Comparison of ENCODE assay signal across 10 mouse cellular contexts in the genomic region with DNA sequence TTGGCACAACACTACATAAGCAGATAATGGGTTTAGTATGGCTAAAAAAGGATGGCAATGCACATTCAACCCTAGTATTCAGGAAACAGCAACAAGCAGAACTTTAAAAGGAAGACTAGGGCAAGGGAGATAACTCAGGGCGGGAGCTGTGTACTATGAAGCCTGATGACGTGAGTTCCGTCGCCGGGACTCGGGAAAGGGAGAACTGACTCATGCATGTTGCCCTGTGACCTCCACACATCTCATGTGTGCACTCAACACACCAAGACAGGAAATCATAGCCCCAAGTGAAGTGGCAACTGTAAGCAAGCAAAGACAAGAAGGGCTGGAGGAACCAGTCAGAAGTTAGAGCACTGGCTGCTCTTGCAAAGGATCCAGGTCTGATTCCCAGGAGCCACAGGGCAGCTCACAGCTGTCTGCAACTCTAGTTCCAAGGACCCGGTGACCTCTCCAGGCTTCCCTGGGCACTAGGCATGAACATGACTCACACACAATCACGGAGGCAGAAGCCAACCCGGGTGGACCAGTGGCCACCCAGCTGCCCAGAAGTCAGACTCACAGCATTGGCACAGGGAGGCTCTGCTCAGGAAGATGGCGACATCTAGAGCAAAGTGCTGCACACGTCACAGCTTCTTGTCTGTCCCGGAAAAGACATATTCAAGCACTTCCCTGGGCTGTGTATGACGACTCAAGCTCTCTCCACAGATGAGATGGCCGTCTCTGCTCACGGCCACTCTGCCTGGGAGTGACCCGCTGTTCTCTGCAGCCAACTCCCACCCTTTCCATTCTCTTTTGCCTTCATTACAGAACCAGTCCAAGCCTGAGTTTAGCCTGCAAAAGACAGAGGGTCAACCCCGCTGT. TPM values are rescaled to one million over a fixed set of nuclear protein-coding genes. Genes with fewer than 3 reads are reported as not detected.
DNase-seq lines count a peak whose midpoint lies in the region; ATAC-seq and TF ChIP-seq lines count a peak whose summit lies in the region.
"Had no signal": no experiment of that assay in that cellular context is flagged by ENCODE, and none has a peak within 500 bp of the region (broad histone marks: within the 10 kb centered on the region; RNA-seq: fewer than 3 reads in every experiment).

No protein-coding gene starts in this region.

- no peaks in the 10 kb centered on the region for H3K27me3 ChIP-seq in midbrain, embryonic 11.5 days (ENCODE audit: control insufficient read depth, insufficient read depth, low read length)
- no peaks in the 10 kb centered on the region for H3K27me3 ChIP-seq in midbrain, embryonic 13.5 days
- no peaks in the 10 kb centered on the region for H3K27me3 ChIP-seq in forebrain, embryonic 16.5 days (replicated peaks; ENCODE audit: control insufficient read depth, insufficient read depth, low read length)
- H3K27me3 ChIP-seq in intestine, embryonic 15.5 days (replicated peaks) = no peaks in the 10 kb centered on the region
- H3K27me3 ChIP-seq: hindbrain, embryonic 12.5 days had no signal

- no peak overlapping the region for H3K4me3 ChIP-seq in midbrain, embryonic 11.5 days (ENCODE audit: low read depth, low read length)
- H3K4me3 ChIP-seq in midbrain, embryonic 13.5 days (replicated peaks) = no peak overlapping the region
- no peak overlapping the region for H3K4me3 ChIP-seq in forebrain, embryonic 16.5 days (replicated peaks; ENCODE audit: low read length)
- no peak overlapping the region for H3K4me3 ChIP-seq in intestine, embryonic 15.5 days (replicated peaks)
- H3K4me3 ChIP-seq in left cerebral cortex, adult 2 months = no peak overlapping the region
- H3K4me3 ChIP-seq: hindbrain, embryonic 12.5 days had no signal

- H3K27ac ChIP-seq in midbrain, embryonic 11.5 days (ENCODE audit: low read depth, low read length) = no peak overlapping the region
- H3K27ac ChIP-seq in midbrain, embryonic 13.5 days = no peak overlapping the region
- no peak overlapping the region for H3K27ac ChIP-seq in forebrain, embryonic 16.5 days (ENCODE audit: low read length)
- no peak overlapping the region for H3K27ac ChIP-seq in intestine, embryonic 15.5 days
- H3K27ac ChIP-seq in left cerebral cortex, adult 2 months = no peak overlapping the region
- H3K27ac ChIP-seq: hindbrain, embryonic 12.5 days had no signal

- no peak overlapping the region for H3K4me2 ChIP-seq in midbrain, embryonic 11.5 days
- H3K4me2 ChIP-seq in midbrain, embryonic 13.5 days (replicated peaks) = no peak overlapping the region
- no peak overlapping the region for H3K4me2 ChIP-seq in forebrain, embryonic 16.5 days (ENCODE audit: low read length)
- no peak overlapping the region for H3K4me2 ChIP-seq in intestine, embryonic 15.5 days (replicated peaks)
- H3K4me2 ChIP-seq: hindbrain, embryonic 12.5 days had no signal

- 86% methylated on average over 17 of the region's 17 CpGs for WGBS in midbrain, embryonic 11.5 days
- WGBS in midbrain, embryonic 13.5 days = 87% methylated on average over 17 of the region's 17 CpGs
- WGBS in forebrain, embryonic 16.5 days = 88% methylated on average over 17 of the region's 17 CpGs
- 82% methylated on average over 17 of the region's 17 CpGs for WGBS in intestine, embryonic 15.5 days

- H3K4me1 ChIP-seq in midbrain, embryonic 11.5 days (ENCODE audit: control insufficient read depth, insufficient read depth, low read length) = no peaks in the 10 kb centered on the region
- 0 out of 2 replicates have a peak, but pooled peaks cover 10% of the 10 kb centered on the region for H3K4me1 ChIP-seq in midbrain, embryonic 13.5 days (replicated peaks)
- H3K4me1 ChIP-seq in forebrain, embryonic 16.5 days (replicated peaks; ENCODE audit: control insufficient read depth, insufficient read depth, low read length) = no peaks in the 10 kb centered on the region
- H3K4me1 ChIP-seq in intestine, embryonic 15.5 days (replicated peaks) = peaks cover 9% of the 10 kb centered on the region; the same call in 1 of the 2 replicates

- ATAC-seq in midbrain, embryonic 11.5 days (ENCODE audit: low FRiP score) = no peak
- ATAC-seq in midbrain, embryonic 13.5 days = no peak
- peak; percentile 37 to 65; a peak in 3 of 4 replicates for ATAC-seq in hematopoietic stem cell, adult 5-6 weeks (replicated peaks in 1 of 2; ENCODE audit: insufficient read depth in 1 of 2, low FRiP score in 2 of 2, low TSS enrichment in 1 of 2, low read depth in 1 of 2, poor library complexity in 2 of 2, severe bottlenecking in 2 of 2)
- no peak for ATAC-seq in forebrain, embryonic 16.5 days
- no peak for ATAC-seq in intestine, embryonic 15.5 days

- no peak overlapping the region for H3K9ac ChIP-seq in midbrain, embryonic 11.5 days (ENCODE audit: low read length)
- no peak overlapping the region for H3K9ac ChIP-seq in midbrain, embryonic 13.5 days (replicated peaks)
- H3K9ac ChIP-seq in forebrain, embryonic 16.5 days (replicated peaks; ENCODE audit: low read depth, low read length) = no peak overlapping the region
- no peak overlapping the region for H3K9ac ChIP-seq in intestine, embryonic 15.5 days
- H3K9ac ChIP-seq: hindbrain, embryonic 12.5 days had no signal

- H3K36me3 ChIP-seq in midbrain, embryonic 11.5 days (ENCODE audit: control insufficient read depth, insufficient read depth, low read length) = no peaks in the 10 kb centered on the region
- H3K36me3 ChIP-seq in midbrain, embryonic 13.5 days = no peaks in the 10 kb centered on the region
- H3K36me3 ChIP-seq in forebrain, embryonic 16.5 days (ENCODE audit: control insufficient read depth, insufficient read depth) = no peaks in the 10 kb centered on the region
- H3K36me3 ChIP-seq in intestine, embryonic 15.5 days = no peaks in the 10 kb centered on the region
- H3K36me3 ChIP-seq: hindbrain, embryonic 12.5 days had no signal

- intact Hi-C loops in left cerebral cortex, adult 2 months (cut with DNase I) = no loop called here

- no peak for TF ChIP-seq CTCF in left cerebral cortex, adult 2 months (IDR thresholded peaks at IDR 0.05)

- DNase-seq in midbrain, embryonic 11.5 days (ENCODE audit: low spot score, missing footprints) = peak; percentile 61
- peak; percentile 45 for DNase-seq in adrenal gland, postnatal 25 days
- no peak for DNase-seq in left cerebral cortex, adult 2 months (ENCODE audit: extremely low spot score in 1 of 2, low spot score in 2 of 2)
- DNase-seq: layer of hippocampus, adult 9-11 months; right cerebral cortex, postnatal 4 days had no signal

- no peaks in the 10 kb centered on the region for H3K9me3 ChIP-seq in midbrain, embryonic 11.5 days (ENCODE audit: control insufficient read depth, low read length)
- no peaks in the 10 kb centered on the region for H3K9me3 ChIP-seq in midbrain, embryonic 13.5 days
- no peaks in the 10 kb centered on the region for H3K9me3 ChIP-seq in forebrain, embryonic 16.5 days (ENCODE audit: control insufficient read depth, low read length)
- H3K9me3 ChIP-seq in intestine, embryonic 15.5 days = no peaks in the 10 kb centered on the region
- H3K9me3 ChIP-seq: hindbrain, embryonic 12.5 days had no signal

RNA-seq across cellular contexts. Expression of a gene that starts 35.3 kb away (rescaled TPM):
- 179 and 186 TPM in 2 replicates for polyA plus RNA-seq in midbrain, embryonic 11.5 days (2014; fragmentation: Nextera tagmentation; extraction: Ambion mirVana)
- 481 and 511 TPM in 2 replicates for polyA plus RNA-seq in midbrain, embryonic 13.5 days (2015; fragmentation: Nextera tagmentation; extraction: Ambion mirVana)
- total RNA-seq in adrenal gland, postnatal 25 days (2021) = 5.1 and 5.4 TPM in 2 replicates
- total RNA-seq in hematopoietic stem cell, adult 5-6 weeks (2017) = not detected in 2 replicates
- polyA plus RNA-seq in forebrain, embryonic 16.5 days (2015; fragmentation: Nextera tagmentation; extraction: Ambion mirVana) = 272 and 295 TPM in 2 replicates
- polyA plus RNA-seq in intestine, embryonic 15.5 days (2015; fragmentation: Nextera tagmentation; extraction: Ambion mirVana) = 13.9 and 14.5 TPM in 2 replicates
- 100 to 1,000 TPM; 219 to 227 TPM for total RNA-seq in left cerebral cortex, adult 2 months (2021)

RNA-seq across cellular contexts. Expression of a gene that starts 35.8 kb away (rescaled TPM):
- 73.5 and 79.6 TPM in 2 replicates for polyA plus RNA-seq in midbrain, embryonic 11.5 days (2014; fragmentation: Nextera tagmentation; extraction: Ambion mirVana)
- 96.0 and 97.2 TPM in 2 replicates for polyA plus RNA-seq in midbrain, embryonic 13.5 days (2015; fragmentation: Nextera tagmentation; extraction: Ambion mirVana)
- total RNA-seq in adrenal gland, postnatal 25 days (2021) = 59.5 and 64.5 TPM in 2 replicates
- 93.0 and 138 TPM in 2 replicates for total RNA-seq in hematopoietic stem cell, adult 5-6 weeks (2017)
- 76.8 and 81.4 TPM in 2 replicates for polyA plus RNA-seq in forebrain, embryonic 16.5 days (2015; fragmentation: Nextera tagmentation; extraction: Ambion mirVana)
- 48.4 and 49.1 TPM in 2 replicates for polyA plus RNA-seq in intestine, embryonic 15.5 days (2015; fragmentation: Nextera tagmentation; extraction: Ambion mirVana)
- total RNA-seq in left cerebral cortex, adult 2 months (2021) = 10 to 100 TPM; 73.7 to 82.1 TPM

Comparison
In these comparisons a context has a peak if more than half of its experiments do, and no peak if none do; other contexts are left out.
1. ATAC-seq: peak in hematopoietic stem cell, adult 5-6 weeks (2 of 2); none in midbrain, embryonic 11.5 days (single experiment), midbrain, embryonic 13.5 days (single experiment), forebrain, embryonic 16.5 days (single experiment) and intestine, embryonic 15.5 days (single experiment).
2. DNase-seq: peak in midbrain, embryonic 11.5 days (single experiment) and adrenal gland, postnatal 25 days (single experiment); none in left cerebral cortex, adult 2 months (0 of 2).
3. RNA of a gene that starts 35.3 kb away (polyA plus RNA-seq): 481 to 511 TPM in midbrain, embryonic 13.5 days, 272 to 295 TPM in forebrain, embryonic 16.5 days and 179 to 186 TPM in midbrain, embryonic 11.5 days; 13.9 to 14.5 TPM in intestine, embryonic 15.5 days; every median in the first group is over 10 times any median in the second.